Mouse (Mus musculus) urinary bladder, adult 2 months (tissue): ENCODE results near the gene Spryd3. TPM values are rescaled to one million over a fixed set of nuclear protein-coding genes. Genes with fewer than 3 reads are reported as not detected.
A peak's percentile ranks its signal among the peaks of the same experiment; 100 is the strongest.
"Not testable (repeated sequence)": the region's sequence is repeated elsewhere in the genome, so short reads cannot be mapped to it uniquely, and the experiment has no call there.

ENCODE experiments used
- DNase-seq: peaks from one replicate; pipeline ENCODE4 v3.0.0; 2022; ENCODE audit warnings: low spot score
- polyA plus RNA-seq: library from polyadenylated mRNA; depleted of rRNA; stranded (reverse); fragments of >200 nt; gene quantifications from 2 replicates; pipeline ENCODE4 v1.2.3, GENCODE M21; 2012

The Spryd3 gene
- polyA plus RNA-seq, 1 experiment = 50.0 TPM

DNA sequence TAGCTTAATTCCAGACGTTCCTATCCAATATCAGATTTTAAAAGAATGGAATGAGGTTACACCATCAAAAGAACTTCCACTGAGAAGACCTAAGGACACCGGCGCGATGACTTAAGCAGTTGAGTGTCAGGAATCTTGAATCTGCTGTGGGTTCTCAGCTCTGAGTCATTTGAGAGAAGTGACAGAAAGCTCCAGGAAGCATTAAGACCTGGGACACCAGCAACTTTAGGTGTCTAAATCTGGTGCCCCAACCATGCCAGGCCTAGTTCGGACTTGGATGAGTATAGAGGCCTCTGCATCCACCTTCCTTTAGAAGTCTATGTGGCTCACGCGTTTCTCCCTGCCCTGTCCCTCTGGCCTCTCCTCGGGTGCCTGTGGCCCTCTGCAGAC lies 36.3 kb downstream of the Spryd3 start:
- no peak for DNase-seq

DNA sequence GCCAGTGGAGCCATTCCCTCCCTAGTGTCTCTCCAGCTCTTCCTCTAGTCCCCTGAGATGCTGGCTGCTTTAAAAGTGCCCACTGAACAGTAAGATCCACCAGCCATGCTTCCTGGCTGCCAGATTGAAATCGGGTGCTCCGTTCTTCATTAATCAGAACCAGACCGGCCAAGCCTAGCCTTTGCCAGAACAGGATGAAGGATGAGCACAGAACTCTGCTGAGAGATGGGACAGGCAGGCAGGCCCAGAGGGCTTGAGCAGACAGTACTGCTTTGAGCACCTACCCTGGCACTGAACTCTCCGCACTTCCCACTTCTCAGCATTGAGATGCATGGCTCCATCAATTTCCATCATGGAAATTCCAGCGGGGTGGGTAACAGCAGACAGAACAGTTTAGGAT lies 36.8 kb downstream of the Spryd3 start:
- no peak for DNase-seq

DNA sequence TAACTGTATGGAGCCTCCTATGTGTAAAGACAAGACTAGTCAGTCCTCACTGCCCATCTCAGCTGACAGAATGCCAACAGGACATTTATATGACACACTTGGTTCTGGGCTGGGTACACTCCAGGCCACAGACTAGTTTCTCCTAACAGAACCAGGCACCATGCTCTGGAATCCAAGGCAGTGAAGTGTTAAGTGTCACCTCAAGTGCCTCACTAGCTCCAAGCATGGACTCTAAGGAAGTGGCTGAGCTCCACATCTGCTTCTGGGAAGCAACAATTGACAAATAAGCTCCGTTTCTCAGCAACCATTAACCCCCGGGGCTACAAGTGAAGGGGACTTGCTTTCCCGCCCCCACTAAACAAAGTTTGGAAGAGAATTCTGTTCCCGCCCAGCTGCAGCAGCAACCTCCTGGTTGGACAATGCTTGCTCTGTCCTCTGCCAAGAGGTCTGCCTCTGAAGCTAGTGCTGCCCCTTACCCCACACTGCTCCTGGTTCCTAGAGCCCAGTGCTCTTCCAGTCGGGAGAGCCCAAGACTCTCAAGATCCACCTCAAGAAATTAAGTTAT lies 38.0 kb downstream of the Spryd3 start:
- DNase-seq = no peak

DNA sequence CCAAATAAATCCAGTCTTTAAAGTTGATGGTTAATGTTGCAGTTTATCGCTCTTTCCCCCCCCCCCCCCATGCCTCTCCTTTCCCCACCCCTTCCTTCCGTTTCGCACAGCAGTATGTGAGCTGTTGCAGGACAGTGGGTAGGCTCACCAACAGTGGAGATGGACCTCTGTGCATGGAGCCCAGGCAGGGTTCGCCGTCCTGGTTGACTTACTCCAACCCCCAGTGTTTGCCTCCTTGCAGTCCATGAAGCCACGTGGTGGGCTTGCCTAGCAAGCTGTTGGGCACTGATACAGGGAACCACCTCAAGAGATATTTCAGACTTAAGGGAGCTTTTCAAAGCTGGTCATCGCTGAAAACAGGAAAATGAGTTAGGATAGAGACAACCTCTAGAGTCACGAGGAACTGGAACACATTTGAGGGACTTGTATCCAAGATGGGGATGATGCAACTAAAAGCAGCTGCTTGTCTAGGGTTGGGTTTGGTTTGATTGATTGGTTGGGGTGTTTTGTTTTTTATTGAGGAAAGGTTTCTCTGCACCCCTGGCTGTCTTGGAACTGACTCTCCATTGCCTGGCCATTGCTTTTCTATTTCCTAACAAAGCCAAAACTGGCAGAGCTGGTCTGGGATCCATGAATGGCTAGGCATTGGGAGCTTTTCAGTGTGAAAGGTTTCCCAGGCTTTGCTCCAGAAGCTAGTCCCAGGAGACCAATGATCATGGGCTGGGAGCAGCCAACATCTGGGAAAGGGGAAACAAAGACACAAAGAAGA lies 38.7 kb downstream of the Spryd3 start:
- DNase-seq = no peak

GRCm38 (mm10) chr15:102094988-102095387 lies 41.0 kb downstream of the Spryd3 start:
- DNase-seq = no peak

DNA sequence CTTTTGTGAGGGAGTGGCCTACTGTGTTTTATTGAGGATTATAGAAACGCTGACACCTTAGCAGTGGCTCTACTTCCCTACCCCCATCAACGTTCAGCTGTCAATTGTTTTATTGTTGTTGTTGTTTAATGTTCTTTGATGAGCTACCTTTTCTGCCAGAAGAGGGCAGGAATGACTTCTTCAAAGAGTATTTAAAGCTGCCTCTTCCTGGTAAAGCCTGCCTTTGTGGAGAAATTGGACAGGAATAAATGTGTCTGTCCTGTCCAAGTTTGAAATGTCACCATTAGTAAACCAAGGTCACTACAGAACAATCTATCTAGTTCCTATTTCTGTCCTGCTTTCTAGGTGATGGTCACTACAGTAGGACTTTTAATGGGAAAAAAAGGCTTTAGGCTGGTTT lies 41.9 kb downstream of the Spryd3 start:
- DNase-seq = no peak

DNA sequence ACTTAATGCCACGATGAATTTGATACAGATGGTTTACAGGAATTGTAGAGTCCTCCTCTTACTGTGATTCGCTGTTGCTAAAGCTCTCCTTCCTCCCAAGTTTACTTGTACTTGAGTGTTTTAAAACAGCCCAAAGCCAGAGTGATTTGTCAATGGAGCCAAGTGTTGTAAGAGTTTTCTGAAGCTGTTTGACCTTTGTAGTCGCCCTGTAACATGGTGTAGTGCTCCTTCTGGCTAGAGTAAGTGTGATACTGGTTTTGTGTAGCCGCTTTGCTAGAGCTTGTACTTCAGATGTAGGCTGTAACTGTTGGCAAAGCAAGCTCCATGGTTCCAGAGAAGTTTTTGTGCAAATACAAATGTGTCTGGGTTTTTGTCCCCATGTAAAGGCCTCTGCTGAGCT lies 43.8 kb downstream of the Spryd3 start:
- no peak for DNase-seq

GRCm38 (mm10) chr15:102091688-102092087 lies 44.3 kb downstream of the Spryd3 start:
- DNase-seq = no peak

DNA sequence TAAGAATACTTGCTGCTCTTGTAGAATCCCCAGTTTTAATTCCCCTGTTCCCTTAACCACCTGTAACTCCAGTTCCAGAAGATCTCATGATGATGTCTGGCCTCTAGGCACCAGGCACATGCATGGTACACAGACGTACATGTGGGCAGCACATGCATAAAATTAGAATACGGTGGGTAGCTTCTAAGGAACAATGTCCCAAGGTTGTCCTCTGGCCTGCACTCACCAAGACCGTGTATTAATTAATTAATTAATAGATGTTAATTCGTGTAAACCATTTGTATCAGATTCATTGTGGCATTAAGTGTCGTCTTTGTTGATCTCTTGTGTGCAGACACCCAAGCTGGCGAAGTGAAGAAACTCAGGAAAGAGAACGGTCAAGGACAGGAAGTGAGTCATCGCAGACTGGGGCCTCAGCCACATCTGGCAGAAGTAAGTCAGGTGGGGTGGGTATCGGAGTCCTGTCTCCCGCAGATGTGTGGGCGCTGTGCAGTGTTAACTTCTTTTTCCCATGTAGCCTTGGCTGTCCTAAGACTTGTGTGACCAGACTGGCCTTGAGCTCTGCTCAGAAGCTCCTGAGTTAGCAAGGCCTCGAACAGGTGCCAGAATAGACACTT lies 44.9 kb downstream of the Spryd3 start:
- DNase-seq = no peak

DNA sequence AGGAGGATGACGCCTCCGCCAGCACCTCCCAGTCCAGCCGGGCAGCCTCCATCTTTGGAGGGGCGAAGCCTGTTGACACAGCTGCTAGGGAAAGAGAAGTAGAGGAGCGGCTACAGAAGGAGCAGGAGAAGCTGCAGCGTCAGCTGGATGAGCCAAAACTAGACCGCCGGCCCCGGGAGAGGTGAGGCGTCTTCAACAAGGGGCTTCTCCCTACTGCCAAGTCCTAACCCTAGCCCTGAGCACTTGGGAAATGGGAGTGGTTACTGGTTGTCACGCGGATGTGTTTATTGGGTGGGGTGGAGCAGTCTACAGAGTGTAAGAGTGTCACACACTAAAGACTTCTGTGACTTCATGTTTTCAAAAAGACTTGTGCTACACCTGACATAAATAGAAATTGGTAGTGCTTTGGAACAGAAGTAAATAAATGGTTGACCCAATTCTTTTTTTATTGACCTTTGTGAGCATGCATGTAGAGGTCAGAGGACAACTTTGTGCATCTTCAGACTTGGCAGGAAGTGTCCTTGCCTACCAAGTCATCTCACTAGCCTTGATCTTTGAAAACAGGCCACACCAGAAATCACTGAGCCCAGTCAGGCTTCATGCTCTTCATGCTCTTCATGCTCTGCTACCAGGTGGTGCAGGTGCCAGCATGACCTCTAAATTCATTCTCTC lies 46.0 kb downstream of the Spryd3 start:
- DNase-seq = no peak

- DNase-seq = no peak
Measured at GRCm38 (mm10) chr15:102083028-102083427, 53.0 kb downstream of the Spryd3 start.

DNA sequence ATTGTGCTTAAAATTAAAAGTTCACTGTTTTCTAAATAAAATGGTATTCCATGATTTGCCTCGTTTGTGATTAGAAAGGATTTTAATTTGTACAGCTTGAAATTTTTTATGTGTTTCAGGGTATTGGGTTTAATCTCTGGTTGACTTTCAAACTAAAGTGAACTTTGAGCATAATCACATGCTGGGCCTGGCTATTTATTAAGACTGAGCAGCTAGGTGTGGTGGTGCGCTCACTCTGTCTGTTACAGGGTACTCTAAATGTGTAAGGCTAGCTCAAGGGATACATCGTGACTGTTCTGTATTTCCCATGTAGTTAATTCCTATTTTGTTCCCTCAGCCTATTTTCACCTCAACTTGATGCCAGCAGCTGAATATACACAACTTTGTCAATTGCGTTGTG lies 53.9 kb downstream of the Spryd3 start:
- no peak for DNase-seq

DNA sequence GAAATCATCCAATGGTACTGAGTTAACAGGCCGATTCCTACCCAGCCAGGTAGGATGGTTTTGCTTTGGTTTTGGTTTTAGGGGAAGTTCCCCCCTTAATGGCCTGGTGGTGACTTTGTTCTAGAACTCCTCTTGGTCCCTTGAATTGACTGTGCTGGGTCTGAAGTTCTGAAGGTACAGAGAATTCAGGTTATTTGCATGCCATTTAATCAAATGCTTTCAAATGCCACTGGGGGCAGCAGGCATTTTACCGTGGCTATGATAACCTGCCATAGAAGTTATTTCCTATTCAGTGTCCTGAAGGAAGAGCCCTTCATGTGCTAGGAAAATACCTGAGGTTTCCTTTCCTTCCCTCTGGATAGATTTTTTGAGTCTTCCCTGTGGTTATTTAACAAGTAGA lies 55.6 kb downstream of the Spryd3 start:
- no peak for DNase-seq

GRCm38 (mm10) chr15:102079924-102080323 lies 56.1 kb downstream of the Spryd3 start:
- DNase-seq = not testable (repeated sequence)

- no peak for DNase-seq
Measured at GRCm38 (mm10) chr15:102079221-102079620, 56.8 kb downstream of the Spryd3 start.

GRCm38 (mm10) chr15:102077111-102077677 lies 58.8 kb downstream of the Spryd3 start:
- no peak for DNase-seq

DNA sequence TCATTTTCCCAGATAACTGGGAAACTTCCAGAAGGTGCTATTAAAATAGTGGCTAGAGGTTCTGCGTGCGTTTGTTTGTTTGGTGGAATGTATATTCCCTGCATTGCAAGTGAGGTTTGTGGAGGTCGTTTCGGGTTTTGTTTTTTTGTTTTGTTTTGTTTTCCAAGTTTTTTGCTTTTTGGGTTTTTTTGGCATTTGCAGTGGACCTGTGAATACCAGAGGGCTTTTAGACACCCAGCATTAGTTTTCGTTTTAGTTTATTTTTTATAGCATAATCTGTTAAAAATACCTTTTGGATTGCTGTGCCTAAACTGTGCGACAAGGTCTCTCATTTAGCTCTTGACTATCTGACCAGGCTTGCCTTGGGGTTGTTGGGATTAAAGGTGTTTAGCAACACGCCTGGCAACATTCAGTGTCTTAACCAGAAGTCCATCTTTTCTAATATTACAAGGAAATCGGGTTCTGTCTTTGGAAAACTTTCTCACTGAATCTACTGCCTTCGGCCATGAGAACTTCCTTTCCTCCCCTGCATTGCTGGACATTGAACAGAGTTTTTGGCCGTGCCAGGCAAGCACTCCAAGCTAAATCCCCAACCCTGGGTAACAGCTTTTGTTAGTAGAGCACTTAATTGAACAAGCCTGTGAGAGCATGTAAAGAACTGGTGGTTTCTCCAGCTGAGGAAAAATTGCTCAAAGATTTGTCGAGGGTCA lies 61.0 kb downstream of the Spryd3 start:
- DNase-seq = no peak

DNA sequence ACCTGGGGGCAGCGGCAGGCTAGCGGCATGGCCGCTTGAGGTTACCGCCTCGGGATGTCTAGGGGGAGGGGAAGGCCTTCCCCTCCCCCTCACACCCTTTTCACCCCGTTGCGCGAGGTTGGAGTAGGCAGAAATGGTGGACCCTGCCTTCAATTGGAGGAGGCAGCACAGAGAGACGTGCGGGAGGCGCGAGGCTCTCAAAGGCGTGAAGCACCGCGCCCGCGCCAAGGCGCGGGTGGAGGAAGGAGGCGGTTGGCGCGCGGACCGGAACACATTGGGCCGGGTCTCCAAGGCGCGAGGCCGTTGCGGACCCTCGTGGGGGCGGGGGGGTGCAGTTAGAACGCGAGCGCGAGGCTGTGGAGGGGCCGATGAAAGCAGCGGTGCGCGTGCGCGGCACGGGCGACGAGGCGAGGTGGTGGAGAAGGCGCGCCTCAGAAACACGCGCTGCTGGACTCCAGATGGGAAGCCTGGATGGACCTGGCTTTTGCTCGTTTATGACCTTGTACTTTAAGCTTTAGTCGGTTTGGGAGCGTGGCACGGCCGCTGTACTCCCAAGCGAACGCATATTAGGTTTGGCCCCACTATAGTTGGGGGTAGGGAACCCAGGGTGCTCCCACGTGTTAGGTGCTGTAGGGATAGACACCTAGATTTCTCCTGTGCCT lies 61.8 kb downstream of the Spryd3 start:
- DNase-seq = peak; percentile 63

DNA sequence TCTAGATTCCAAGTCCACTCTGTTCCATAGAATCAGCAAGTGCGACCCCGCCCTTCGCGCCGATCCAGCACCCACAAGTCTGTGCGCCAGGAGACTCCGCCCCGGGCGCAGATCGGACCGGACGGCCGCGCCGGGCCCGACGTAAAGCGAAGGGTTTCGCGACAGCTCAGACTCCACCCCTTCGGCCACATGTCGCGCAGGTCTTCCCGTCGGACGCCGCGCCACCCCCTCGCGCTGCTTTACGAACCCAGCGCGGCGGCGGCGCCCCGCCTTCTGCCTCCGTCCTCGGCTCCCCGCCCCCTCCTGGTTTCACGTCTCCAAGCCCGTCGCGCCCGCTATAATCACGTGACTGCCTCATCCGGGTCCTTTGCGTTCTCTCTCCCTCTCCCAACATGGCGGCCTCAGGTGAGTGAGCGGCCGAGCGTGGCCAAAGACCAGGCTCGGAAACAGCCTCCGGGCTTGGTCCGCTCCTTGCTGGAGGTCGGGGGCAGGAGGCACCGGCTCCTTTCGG lies 62.4 kb downstream of the Spryd3 start, which contains the start of gene Eif4b:
TSS of gene Eif4b (plus strand) at position 215 of the 511 bp plus-strand sequence.
- DNase-seq = peak; percentile 96

DNA sequence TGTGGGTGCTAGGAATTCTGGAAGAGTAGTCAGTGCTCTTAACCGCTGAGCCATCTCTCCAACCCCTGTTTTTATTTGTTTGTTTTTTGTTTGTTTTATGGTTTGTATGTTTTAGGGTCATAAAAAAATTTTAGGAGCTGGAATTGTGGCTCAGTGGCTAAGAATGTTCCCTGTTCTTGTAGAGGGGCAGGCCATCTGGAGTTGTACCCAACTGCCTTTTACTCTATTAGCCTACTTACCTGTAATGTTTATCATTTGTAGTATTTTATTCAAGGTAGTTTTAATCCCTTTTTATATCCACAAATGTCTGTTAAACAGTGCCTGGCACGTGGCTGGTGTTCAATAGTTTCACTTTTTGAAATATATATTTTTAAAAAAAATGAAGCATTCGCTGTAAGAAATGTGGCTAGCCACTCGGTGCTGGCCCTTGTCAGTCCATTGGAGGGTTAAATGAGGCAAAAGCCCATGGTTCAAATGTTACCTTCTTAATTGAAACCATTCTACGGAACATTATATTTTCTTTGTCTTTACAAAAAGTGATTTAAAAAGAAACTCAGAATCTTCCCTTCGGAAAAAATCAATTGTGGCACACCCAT lies 63.0 kb downstream of the Spryd3 start:
- DNase-seq = no peak
